Mouse (Mus musculus): ENCODE measurements around the gene Procr. TPM values are rescaled to one million over a fixed set of nuclear protein-coding genes. Genes with fewer than 3 reads are reported as not detected.
A peak's percentile ranks its signal among the peaks of the same experiment; 100 is the strongest.

Procr gene
- total RNA-seq, 4 experiments from 2014 or later: 0.76 to 2.5 (median 1.9) TPM

DNA sequence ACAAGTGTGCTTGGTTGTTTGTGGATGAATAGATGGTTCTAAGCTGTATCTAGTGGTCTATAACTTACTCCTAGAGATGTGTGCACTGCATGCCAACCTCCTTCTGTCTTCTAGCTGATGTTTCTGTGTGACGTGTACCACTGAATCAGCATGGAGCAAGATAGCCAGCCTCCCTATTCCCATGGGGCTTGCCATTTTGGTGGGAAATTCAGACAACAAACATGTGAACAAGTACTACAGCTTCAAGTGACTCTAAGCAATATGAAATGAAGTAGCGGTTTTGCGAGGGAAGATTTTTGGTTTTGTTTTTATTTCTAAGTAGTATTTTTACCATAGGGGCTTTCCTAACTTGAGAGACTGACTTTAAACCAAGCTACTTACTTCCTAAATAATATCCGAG is 1.5 kb upstream of the Procr start:
- no peak for DNase-seq (ENCODE audit: low spot score in 2 of 2)

DNA sequence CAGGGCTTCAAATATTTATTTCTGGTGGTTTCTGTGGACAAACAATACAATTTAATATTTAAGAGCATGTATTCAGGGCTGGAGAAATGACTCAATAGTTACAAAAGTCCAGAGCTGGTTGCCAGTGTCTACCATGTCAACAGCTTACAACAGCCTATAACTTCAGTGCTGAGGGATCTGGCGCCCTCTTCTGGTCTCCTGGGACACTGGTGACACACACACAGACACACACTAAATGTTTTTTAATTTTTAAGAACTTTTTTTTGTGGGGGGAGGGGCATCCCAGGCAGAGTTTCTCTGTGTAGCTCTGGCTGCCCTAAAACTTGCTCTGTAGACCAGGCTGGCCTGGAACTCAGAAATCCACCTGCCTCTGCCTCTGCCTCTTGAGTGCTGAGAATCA is 4.8 kb downstream of the Procr start:
- no peak for DNase-seq (ENCODE audit: low spot score in 2 of 2)

DNA sequence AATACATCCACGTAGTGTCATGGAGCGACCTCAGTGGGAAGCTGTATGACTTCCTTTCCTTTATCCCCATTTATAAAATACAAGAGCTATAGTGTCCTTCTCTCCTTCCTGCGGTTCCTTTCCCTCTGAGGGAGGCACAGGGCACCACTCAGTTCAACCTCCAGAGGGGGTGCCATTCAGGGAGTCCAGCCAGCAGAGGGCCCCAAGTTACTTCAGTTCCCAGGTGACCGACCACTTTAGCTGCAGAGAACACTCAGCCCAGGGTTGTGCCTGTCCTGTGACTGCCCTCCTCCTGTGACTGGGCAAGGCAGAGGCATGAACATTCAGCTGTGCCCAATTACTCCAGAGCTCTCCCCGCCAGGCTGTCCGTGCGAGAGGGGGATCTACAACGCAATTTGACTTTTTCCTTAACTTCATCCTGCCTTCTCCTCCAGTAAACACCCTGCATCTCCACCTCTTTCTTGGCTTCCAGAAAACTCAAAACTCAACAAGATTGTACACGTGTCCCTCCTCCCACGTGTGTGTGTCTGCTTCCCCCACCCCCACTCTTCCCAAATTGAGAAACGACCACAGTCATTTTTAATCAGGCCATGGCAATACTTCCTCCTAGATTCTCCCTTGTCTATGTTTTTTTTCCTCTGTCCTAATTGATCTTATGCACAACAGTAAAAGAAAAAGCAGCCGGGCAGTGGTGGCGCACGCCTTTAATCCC is 6.1 kb downstream of the Procr start:
- DNase-seq (ENCODE audit: low spot score in 2 of 2): no peak

DNA sequence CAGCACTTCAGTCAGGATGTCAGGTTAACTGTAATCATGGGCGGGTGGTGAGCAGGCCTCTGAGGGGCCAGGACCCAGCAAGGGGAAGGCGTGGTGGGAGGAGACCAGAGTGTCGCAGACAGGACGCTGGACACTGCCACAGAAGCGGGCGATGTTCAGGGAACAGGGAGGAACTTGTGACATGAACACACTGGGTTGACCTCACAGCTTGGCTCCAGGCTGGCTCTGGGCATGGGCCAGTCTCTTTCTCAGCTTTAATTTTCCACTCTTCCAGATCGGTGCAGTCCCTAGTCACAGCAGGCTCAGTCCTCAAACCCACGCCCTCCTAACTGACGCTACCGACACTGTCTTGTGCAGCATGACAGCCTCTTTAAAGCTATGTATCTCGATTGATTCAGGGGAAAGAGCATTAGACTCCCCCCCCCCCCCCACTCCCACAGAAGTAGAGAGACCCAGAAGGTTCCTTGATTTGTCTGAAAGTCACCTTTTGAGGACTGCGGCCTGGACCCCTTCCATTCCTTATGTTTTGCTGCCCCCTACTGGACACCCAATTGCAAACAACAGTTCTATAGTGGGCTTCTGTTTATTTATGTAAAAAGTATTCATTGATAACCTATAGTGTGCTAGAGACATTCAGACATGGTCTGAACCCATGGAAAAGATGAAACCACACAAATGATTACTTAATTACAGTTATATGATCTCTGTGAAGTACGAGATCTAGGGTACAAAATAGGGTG is 13.9 kb downstream of the Procr start:
- DNase-seq (ENCODE audit: low spot score in 2 of 2): no peak

DNA sequence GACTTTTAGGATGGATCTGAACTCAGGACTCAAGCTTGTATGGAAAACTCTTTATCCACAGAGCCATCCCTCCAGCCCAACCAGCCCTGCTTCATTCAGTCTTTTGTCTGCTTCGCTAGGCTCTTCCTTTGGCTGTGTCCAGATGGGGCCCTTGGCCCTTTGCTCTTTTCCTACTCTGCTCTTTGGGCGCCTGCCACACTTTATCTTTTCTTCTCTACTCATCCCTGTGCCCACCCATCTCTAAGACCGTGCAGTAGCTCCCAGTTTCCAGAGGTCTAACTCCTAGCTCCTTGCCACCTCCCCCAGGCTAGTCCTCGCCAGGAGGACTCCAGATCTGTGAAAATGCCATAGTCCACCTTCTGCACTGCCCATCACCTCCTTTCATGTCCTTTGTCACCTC is 22.7 kb downstream of the Procr start:
- no peak for DNase-seq (ENCODE audit: low spot score in 2 of 2)

DNA sequence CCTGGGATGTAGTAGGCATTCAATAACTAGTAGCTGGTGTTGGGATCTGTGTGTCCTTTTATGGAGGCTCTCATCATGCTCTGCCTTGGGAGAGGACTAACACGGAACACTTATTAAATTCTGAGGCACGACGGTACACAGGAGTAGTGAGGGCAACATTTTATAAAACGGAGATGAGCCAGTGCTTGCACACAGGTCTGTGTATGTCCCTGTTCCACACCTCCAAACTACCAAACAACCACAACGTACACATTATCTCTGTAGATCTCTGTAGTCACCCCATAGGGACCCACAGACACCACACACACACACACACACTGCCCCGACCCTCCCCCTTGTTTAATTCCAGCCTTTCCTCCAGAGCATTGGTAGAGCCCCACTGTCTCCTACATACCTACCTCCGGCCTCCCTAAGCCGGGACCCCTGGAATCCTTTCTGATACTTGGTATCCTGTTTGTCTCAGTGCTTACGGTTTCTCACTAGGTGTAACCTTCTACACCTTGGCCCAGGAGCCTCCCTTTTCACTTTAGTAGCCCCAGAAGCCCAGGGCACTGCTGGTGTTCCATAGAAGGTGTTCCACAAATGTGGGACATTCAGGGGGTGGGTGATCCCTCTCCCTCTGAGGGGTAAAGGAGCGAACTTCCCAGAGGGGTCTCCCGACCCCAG is 23.5 kb downstream of the Procr start:
- no peak for DNase-seq (ENCODE audit: low spot score in 2 of 2)

DNA sequence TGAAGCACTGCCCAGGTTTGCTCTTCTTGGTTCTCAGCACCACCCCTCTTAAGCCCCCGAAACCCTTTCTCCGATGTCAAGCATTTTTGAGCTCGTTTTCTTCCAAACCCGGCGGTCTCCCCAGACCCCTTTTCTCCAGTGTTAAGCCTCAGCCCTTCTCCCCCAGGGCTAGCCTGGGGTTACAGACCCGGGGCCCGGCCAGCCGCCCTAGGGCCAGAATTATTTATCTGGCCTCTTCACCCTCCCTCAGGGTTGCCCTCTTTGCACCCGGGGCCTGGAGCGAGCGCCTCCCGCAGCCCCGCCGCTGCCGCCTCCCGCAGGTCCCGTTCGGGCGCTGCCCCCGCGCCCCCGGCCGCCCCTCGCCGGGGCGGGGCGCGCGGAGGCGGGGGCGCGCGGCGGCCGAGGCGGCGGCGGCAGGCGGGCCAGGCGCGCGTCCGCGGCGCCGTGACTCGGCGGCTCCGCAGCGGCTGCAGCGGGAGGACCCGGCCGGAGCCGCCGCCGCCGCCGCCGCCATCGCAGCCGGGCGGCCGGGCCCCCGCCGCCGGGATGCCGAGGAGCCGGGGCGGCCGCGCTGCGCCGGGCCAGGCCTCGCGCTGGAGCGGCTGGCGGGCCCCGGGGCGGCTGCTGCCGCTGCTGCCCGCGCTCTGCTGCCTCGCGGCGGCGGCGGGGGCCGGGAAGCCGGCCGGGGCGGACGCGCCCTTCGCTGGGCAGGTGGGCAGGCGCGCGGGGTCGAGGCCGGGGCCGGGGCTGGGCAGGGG is 24.2 kb downstream of the Procr start, which contains the start of gene Mmp24:
Gene Mmp24 (plus strand): TSS at position 416 of the 758 bp plus-strand sequence.
- DNase-seq (ENCODE audit: low spot score in 2 of 2): no peak

DNA sequence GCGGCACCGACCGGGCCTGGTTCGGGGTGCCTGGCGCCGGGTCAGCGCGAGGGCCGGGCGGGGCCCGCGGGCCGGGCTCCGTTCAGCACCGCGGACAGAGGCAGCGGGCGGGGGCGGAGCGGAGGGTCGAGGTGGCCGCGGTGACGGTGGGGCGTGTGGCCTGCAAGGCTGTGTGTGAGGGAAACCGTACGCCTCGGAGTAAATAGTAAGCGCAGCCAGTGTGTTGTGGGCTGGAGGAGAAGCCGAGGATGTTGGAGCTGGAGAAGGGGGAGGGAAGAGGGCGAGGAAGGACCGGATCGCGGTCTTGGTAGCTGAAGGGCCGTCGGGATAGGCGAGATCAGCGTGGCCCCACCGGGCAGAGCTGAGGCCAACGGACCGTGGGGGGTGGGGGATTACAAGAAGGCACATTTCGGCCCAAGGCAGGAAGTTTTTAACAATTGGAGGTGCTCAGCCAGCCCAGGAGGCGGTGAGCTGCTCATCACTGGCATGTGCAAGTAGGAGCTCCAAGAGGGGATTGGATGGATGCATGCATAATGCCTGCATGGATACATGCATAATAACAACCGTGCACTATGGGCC is 24.9 kb downstream of the Procr start:
- peak; percentile 30 to 38 for DNase-seq (ENCODE audit: low spot score in 2 of 2)

DNA sequence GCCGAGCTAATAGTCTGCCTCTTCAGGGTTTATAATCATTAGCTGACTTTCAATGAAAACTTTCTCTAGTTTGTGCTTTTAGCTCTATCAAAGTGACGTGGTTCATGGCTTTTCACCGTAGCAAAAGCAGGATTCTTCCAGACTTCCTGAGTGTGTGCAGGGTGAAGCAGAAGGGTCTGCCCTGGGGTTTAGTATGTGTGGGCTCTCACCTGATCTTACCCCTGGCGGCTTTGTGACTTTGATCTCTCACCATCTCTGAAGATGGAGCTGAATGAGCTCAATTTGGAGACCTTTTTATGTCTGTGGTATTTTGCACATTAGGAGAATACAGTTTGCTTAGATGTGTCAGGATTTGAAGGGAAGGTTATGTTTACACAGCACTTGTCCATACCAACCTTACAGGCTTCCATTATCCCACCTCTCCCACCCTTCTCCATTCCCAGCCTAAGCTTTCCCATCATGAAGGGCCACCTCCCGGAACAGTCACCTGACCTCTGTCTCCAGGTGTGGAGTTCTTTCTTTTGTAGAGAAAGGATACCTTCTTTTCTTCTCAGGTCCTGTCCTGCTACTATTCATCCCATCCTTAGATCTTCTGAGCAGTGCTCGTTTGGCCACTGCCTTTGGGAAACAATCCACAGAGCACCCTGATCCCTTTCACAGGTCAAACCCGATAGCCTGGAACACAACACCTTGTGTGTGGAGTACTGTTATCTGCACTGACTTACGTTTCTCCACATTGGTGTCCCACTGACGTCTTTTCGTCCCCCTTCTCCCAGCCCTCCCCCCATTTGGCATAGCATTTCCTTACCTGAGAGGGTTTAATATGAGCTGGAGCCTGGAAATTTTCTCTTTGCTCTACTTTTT is 26.1 kb downstream of the Procr start:
- no peak for DNase-seq (ENCODE audit: low spot score in 2 of 2)

DNA sequence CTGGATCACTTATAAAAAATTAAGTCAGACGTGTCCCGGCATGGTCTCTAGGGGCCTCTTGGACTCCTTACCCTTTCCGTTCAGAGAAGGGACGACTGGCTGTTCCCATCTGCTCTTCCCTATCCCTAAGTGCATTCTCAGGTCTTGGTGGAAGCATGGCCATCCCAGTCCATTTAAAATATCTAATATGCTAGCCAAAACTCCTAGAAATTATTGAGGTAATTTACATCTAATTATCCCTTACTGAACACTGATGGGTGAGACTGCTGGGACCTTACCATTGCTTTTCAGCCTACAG is 26.7 kb downstream of the Procr start:
- DNase-seq (ENCODE audit: low spot score in 2 of 2): no peak

DNA sequence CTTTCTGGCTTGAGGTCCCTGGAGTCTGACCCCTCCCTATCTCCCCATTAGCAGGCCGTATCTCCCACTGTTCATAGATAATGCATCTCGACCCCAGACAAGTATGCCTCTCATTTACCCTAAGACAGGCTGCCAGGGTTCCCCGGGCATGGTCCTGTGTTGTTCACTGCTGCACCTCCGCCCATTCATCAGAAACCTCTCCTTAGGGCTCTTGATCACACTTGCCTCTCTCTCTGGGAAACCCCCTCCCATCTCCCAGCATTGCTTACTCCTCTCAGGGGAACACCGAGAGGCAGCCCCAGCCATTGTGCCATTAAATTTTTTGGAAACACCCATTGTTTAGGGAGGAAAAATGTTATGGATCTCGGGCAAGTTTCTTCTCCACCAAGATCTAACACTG is 27.1 kb downstream of the Procr start:
- DNase-seq (ENCODE audit: low spot score in 2 of 2): no peak

DNA sequence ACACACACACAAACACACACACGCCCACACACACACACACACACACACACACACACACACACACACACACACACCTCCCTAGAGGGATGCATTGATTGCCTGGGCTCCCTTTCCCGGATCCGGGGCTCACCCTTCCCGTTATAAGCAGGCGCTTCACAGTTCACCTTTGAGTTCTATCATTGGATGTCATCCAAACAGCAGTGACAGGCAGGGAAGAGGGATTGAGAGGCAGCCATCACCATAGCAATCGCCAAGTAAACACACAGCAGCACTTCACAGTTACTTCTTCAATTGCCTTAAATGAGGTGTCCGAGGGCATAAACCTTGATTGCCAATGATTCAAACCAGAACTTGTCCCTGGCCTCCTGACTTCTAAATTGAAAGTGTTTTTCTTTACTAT is 28.1 kb downstream of the Procr start:
- DNase-seq (ENCODE audit: low spot score in 2 of 2): no peak

DNA sequence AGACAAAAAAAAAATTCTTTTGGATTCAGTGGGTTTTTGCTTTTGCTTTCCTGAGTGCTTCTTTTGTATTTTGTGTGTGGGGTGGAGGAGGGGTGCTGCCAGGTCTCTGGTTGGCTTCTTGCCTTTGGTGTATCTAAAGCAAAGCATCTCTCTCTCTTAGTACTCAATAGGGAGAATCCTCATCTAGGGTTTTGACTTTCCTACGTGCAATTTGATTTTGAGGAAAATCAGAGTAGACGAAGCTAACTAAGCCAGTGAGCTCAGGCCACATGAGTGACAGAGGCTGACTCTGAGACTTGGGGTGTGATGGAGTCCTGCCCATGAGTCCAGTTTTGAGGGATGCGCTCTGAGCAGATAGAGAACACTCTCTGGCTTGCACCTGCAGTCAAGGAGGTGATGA is 28.6 kb downstream of the Procr start:
- no peak for DNase-seq (ENCODE audit: low spot score in 2 of 2)

DNA sequence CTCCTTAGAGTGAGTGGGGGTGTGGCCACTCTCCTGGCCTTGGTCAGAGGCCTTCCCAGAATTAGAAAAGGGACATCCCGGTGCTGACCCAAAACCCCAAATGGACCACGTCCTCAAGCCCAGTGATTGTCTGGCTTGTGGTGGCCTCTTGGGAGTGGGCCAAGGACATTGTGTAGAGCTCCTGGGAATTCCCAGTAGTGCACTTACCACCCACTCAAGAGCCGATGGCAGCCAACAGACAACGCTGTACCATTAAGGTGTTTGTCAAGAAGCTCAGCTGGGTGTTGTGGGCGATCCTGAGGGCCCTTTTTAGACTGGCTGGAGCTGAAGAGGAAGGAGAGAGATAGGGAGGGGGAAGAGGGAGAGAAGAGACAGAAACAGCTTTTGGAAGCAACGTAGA is 33.6 kb downstream of the Procr start:
- DNase-seq (ENCODE audit: low spot score in 2 of 2): peak in 1 of 2 experiments; percentile 70

DNA sequence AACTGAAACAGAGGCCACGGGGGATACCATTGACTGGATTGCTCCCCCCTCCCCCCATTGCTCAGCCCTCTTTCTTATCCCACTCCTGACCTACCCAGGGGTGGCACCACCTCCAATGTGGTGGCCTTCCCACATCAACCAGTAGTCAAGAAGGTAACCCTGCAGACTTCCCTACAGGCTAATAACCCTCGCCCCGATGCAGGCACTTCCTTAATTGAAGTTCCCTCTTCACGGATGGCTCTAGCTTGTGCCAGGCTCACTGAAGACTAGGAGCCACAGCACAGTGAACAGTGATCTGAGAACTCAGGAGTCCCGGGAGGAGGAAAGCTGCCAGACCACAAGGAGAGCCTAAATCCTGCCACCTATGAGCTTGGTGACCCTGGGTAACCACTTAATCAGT is 36.0 kb downstream of the Procr start:
- DNase-seq (ENCODE audit: low spot score in 2 of 2): no peak

DNA sequence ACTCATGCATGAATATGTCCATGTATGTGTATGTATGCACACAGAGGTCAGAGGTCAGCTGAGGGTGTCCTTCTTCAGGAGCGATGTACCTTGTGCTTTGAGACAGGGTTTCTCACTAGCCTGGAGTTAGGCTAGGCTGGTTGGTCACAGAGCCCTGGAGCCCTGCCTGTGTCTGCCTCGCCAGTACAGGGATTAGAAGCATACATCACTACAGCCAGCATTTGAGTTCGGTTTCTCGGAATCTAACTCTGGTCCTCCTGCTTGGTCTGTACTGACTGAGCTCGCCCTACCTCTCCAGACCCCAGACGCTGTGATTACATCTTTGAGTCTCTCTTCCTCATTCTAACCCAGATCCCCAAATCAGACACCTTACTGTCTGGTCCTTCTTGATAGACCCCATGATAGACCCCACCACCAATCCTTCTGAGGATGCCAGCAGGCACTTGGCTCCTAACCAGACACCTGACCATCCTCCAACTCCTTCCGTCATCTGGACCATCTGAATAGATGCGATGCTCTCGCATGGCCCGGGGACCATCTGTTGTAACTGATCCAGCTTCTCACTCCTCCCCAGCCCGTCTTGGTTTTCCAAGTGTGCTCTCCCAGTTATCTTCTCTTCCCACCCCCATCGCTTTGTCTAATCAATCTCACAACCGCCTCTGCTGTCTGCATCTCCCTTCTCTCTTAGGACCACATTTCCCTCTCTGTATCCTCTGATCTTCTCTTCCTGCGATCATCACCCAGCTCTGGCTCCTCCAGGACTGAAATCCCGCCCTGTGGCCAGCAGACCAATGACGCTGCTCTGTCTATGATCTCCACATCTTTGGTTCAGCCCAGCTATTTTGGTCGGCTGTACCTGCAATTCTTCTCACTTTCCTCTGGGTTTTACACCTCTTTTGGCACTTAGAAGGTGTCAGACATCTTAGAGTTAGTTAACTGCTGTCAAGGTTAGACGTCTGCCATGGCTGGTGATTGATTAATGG is 37.3 kb downstream of the Procr start:
- DNase-seq (ENCODE audit: low spot score in 2 of 2): no peak

DNA sequence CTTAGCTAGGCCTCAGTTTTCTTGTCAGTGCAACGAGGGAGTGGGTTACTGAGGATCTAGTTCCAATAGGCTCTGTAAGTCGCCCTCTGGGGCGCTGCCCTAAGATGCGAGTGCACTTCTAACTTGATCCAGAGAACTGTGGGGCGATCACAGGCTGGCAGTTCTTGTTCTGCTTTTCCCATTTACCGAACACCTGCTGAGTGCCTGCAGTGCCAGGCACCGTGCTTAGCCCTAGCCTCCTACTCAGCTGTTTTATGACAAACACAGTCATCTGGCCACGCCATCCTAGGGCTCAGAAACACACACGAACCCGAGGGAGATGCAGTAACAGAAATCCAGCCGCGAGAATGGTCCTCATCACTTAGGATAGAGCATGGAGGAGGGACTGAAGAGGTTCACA is 42.0 kb downstream of the Procr start:
- DNase-seq (ENCODE audit: low spot score in 2 of 2): no peak

DNA sequence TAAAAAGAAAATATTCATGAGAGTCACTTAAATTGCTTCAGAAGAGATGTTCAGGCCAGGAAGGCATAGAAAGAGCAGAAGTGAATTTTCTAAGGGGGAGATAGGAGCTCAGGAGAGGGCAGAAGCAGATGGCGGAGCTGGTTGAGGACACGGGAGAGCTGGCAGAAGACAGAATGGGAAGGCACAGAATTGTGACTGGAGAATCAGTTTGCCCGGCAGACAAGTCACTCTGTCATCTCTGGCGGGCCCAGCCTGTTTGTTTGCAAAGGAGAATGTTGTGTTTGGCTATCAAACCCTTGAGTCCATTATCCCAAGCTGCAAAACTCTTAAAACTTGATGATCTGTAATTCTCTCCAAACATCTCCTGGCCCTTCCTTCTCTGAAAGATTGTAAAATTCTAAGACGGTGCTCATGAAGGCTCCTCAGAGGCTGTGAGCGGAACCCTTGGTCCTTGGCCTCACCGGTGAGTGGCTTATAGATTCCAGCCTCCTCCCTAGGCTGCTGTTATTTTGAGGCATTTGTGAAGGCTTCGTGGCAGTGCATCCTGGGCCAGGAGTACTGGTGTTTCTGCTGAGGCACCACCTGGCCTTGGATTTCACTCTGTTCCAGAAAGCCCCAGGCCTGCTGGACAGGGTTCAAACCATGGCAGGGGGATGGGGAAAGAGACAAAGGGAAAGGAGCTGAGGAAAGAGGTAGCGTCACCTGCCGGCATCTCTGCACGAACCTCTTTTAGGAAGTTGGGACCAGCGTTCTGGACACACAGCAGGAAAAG is 43.9 kb downstream of the Procr start:
- no peak for DNase-seq (ENCODE audit: low spot score in 2 of 2)

DNA sequence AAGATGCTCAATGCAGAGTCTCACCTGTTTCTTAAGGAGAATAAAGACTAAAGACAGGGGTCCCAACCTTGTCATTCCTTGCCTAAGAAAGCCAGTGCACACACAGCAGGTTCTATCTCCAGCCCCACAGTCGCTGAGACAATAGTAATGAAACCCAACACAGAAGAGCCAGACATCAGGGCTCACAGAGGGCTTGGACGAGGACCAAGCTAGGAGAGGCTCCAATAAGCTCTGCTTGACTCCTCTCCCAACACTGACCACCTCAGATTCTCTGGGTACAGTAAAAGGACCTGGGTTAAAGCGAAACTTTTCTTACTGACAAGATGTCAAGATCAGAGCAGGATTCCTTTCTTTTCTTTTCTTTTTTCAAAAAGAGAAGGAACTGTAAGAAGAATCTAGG is 47.7 kb downstream of the Procr start:
- DNase-seq (ENCODE audit: low spot score in 2 of 2): no peak

Data from left cerebral cortex, adult 8-10 months (tissue).